Mouse (Mus musculus) gastrocnemius, postnatal 25 days (tissue): ENCODE results near the gene Mydgf. TPM values are rescaled to one million over a fixed set of nuclear protein-coding genes. Genes with fewer than 3 reads are reported as not detected.
A peak's percentile ranks its signal among the peaks of the same experiment; 100 is the strongest.

ENCODE experiments used
- DNase-seq: peaks from one replicate; pipeline ENCODE4 v3.0.0; 2022
- microRNA-seq, 2 experiments: library from miRNA; unstranded; fragments of <30 nt; microRNA quantifications; one replicate each; pipeline ENCODE4 v1.2.0; 2021; ENCODE audit warnings: borderline replicate concordance in 2 of 2
- total RNA-seq, 2 experiments: library from RNA; stranded (reverse); gene quantifications; 1 replicate in 1 of 2; 2 replicates in 1 of 2; pipeline ENCODE4 v1.2.3; 2021

Gene Mydgf
- total RNA-seq, 2 experiments from 2014 or later: 20.3 to 21.7 TPM

GRCm38 (mm10) chr17:56144546-56144945 lies 39.2 kb downstream of the Mydgf start:
- DNase-seq: no peak

- peak; percentile 10 for DNase-seq
These were observed 41.8 kb downstream of the Mydgf start for GRCm38 (mm10) chr17:56141702-56142605.

GRCm38 (mm10) chr17:56139858-56140595 lies 43.7 kb downstream of the Mydgf start, which contains the start of gene Sema6b:
Sema6b (minus strand) TSS chr17:56140343.
- DNase-seq: peak; percentile 39

- no peak for DNase-seq
These were observed 44.4 kb downstream of the Mydgf start for GRCm38 (mm10) chr17:56139355-56139754.

- DNase-seq: no peak
These were observed 45.7 kb downstream of the Mydgf start for GRCm38 (mm10) chr17:56137839-56138613.

- no peak for DNase-seq
These were observed 47.2 kb downstream of the Mydgf start for GRCm38 (mm10) chr17:56136558-56136957.

- DNase-seq: no peak
These were observed 49.2 kb downstream of the Mydgf start for GRCm38 (mm10) chr17:56134463-56134971.

- DNase-seq: peak; percentile 85
These were observed 50.0 kb downstream of the Mydgf start for GRCm38 (mm10) chr17:56133457-56134363.

GRCm38 (mm10) chr17:56132661-56133060 lies 51.1 kb downstream of the Mydgf start:
- peak; percentile 65 for DNase-seq

- no peak for DNase-seq
These were observed 51.9 kb downstream of the Mydgf start for GRCm38 (mm10) chr17:56131814-56132213.

GRCm38 (mm10) chr17:56131136-56131535 lies 52.6 kb downstream of the Mydgf start:
- no peak for DNase-seq

GRCm38 (mm10) chr17:56128246-56128645 lies 55.5 kb downstream of the Mydgf start:
- DNase-seq: no peak

- DNase-seq: no peak
These were observed 57.5 kb downstream of the Mydgf start for GRCm38 (mm10) chr17:56126175-56126574.

Small RNA genes lying within 50 kb of the gene (microRNA-seq; reads per million reads assigned to microRNA genes)
- 0 reads per million in 2 experiments for gene Gm44397

Other genes starting within 250 kb of the Mydgf start
- gene Zfp119b, start 234.4 kb downstream of the Mydgf start, total RNA-seq: 1 to 10 TPM; 3.0 to 3.1 TPM
- under 1 TPM in 1 of 2 experiments, not detected in 1; 0.31 TPM for gene Ebi3, start 231.3 kb downstream of the Mydgf start, total RNA-seq
- gene Yju2, start 224.8 kb downstream of the Mydgf start, total RNA-seq: 1 to 10 TPM; 7.8 TPM
- under 1 TPM in 1 of 2 experiments, not detected in 1; 0.28 TPM for gene Shd, start 213.5 kb downstream of the Mydgf start, total RNA-seq
- not detected for gene Fsd1, start 197.4 kb downstream of the Mydgf start, total RNA-seq
- 1 to 10 TPM; 2.6 to 4.9 TPM for gene Stap2, start 178.3 kb downstream of the Mydgf start, total RNA-seq
- 10 to 100 TPM; 43.3 to 44.4 TPM for gene Mpnd, start 178.2 kb downstream of the Mydgf start, total RNA-seq
- 10 to 100 TPM; 10.8 to 12.4 TPM for gene Sh3gl1, start 147.3 kb downstream of the Mydgf start, total RNA-seq
- 1 to 10 TPM in 1 of 2 experiments, under 1 TPM in 1; 0.79 to 1.3 TPM for gene Chaf1a, start 143.5 kb downstream of the Mydgf start, total RNA-seq
- 10 to 100 TPM; 42.7 to 46.1 TPM for gene Ubxn6, start 108.9 kb downstream of the Mydgf start, total RNA-seq
- 10 to 100 TPM; 21.5 to 24.2 TPM for gene Hdgfl2, start 104.3 kb downstream of the Mydgf start, total RNA-seq
- 100 to 1,000 TPM; 177 to 234 TPM for gene Plin4, start 74.1 kb downstream of the Mydgf start, total RNA-seq
- 10 to 100 TPM; 27.7 to 29.0 TPM for gene Plin5, start 66.3 kb downstream of the Mydgf start, total RNA-seq
- gene Lrg1, start 61.9 kb downstream of the Mydgf start, total RNA-seq: 10 to 100 TPM; 13.4 to 24.9 TPM
- gene Sema6b, start 43.6 kb downstream of the Mydgf start, total RNA-seq: 1 to 10 TPM; 1.9 to 4.2 TPM
- under 1 TPM; 0.64 to 0.78 TPM for gene Tnfaip8l1, start 21.4 kb downstream of the Mydgf start, total RNA-seq
- gene Dpp9, start 35.0 kb upstream of the Mydgf start, total RNA-seq: 10 to 100 TPM; 27.1 to 31.8 TPM
- gene Fem1a, start 72.9 kb upstream of the Mydgf start, total RNA-seq: 100 to 1,000 TPM; 133 to 135 TPM
- 1 to 10 TPM; 2.8 to 3.0 TPM for gene Ticam1, start 92.9 kb upstream of the Mydgf start, total RNA-seq
- gene Plin3, start 109.0 kb upstream of the Mydgf start, total RNA-seq: 10 to 100 TPM; 35.3 to 39.1 TPM
- not detected for gene Arrdc5, start 116.4 kb upstream of the Mydgf start, total RNA-seq
- 1 to 10 TPM; 2.6 to 2.7 TPM for gene Uhrf1, start 119.4 kb upstream of the Mydgf start, total RNA-seq
- gene Kdm4b, start 142.1 kb upstream of the Mydgf start, total RNA-seq: 10 to 100 TPM; 21.5 to 22.6 TPM